Mouse (Mus musculus) limb, embryonic 11.5 days (tissue): ENCODE data around the gene Olfr155. TPM values are rescaled to one million over a fixed set of nuclear protein-coding genes. Genes with fewer than 3 reads are reported as not detected.

Experiments used
- polyA plus RNA-seq: library from polyadenylated mRNA; unstranded; fragments of >200 nt; fragmentation: Nextera tagmentation; extraction: Ambion mirVana; gene quantifications from 2 replicates; pipeline ENCODE4 v1.2.1, GENCODE M21; 2014

Gene Olfr155
- polyA plus RNA-seq, 1 experiment from 2014 or later: not detected

Other genes with a start within 250 kb of the Olfr155 start
- 7.9 and 8.1 TPM in 2 replicates for gene Npr2, start 219.6 kb upstream of the Olfr155 start, polyA plus RNA-seq
- 0.89 and 1.1 TPM in 2 replicates for gene Spag8, start 198.0 kb upstream of the Olfr155 start, polyA plus RNA-seq
- gene Hint2, start 195.1 kb upstream of the Olfr155 start, polyA plus RNA-seq: 71.4 and 73.9 TPM in 2 replicates
- gene Tmem8b, start 182.6 kb upstream of the Olfr155 start, polyA plus RNA-seq: 2.7 and 2.8 TPM in 2 replicates
- gene Fam221b, start 182.4 kb upstream of the Olfr155 start, polyA plus RNA-seq: 2.6 and 3.0 TPM in 2 replicates
- not detected in 2 replicates for gene Olfr70, start 150.8 kb upstream of the Olfr155 start, polyA plus RNA-seq
- gene Olfr71, start 141.3 kb upstream of the Olfr155 start, polyA plus RNA-seq: not detected in 2 replicates
- 0.29 TPM in 1 of 2 replicates, not detected in the other for gene Hrct1, start 124.4 kb upstream of the Olfr155 start, polyA plus RNA-seq
- 0.20 and 0.27 TPM in 2 replicates for gene Spaar, start 121.5 kb upstream of the Olfr155 start, polyA plus RNA-seq
- gene Olfr159, start 80.6 kb upstream of the Olfr155 start, polyA plus RNA-seq: not detected in 2 replicates
- 0.16 and 0.34 TPM in 2 replicates for gene Olfr156, start 27.7 kb upstream of the Olfr155 start, polyA plus RNA-seq
- gene Olfr157, start 11.4 kb upstream of the Olfr155 start, polyA plus RNA-seq: not detected in 2 replicates
- 25.7 and 26.1 TPM in 2 replicates for gene Reck, start 24.0 kb downstream of the Olfr155 start, polyA plus RNA-seq
- 70.4 and 75.2 TPM in 2 replicates for gene Glipr2, start 105.8 kb downstream of the Olfr155 start, polyA plus RNA-seq
- not detected in 2 replicates for gene Ccin, start 131.9 kb downstream of the Olfr155 start, polyA plus RNA-seq
- gene Clta, start 152.9 kb downstream of the Olfr155 start, polyA plus RNA-seq: 251 and 264 TPM in 2 replicates
- gene Gne, start 232.6 kb downstream of the Olfr155 start, polyA plus RNA-seq: 20.7 and 20.8 TPM in 2 replicates